Mouse (Mus musculus): ENCODE data around the gene Spry2. TPM values are rescaled to one million over a fixed set of nuclear protein-coding genes. Genes with fewer than 3 reads are reported as not detected.
A peak's percentile ranks its signal among the peaks of the same experiment; 100 is the strongest.

Spry2 gene
- polyA plus RNA-seq, 1 experiment from 2014 or later = 62.9 TPM

DNA sequence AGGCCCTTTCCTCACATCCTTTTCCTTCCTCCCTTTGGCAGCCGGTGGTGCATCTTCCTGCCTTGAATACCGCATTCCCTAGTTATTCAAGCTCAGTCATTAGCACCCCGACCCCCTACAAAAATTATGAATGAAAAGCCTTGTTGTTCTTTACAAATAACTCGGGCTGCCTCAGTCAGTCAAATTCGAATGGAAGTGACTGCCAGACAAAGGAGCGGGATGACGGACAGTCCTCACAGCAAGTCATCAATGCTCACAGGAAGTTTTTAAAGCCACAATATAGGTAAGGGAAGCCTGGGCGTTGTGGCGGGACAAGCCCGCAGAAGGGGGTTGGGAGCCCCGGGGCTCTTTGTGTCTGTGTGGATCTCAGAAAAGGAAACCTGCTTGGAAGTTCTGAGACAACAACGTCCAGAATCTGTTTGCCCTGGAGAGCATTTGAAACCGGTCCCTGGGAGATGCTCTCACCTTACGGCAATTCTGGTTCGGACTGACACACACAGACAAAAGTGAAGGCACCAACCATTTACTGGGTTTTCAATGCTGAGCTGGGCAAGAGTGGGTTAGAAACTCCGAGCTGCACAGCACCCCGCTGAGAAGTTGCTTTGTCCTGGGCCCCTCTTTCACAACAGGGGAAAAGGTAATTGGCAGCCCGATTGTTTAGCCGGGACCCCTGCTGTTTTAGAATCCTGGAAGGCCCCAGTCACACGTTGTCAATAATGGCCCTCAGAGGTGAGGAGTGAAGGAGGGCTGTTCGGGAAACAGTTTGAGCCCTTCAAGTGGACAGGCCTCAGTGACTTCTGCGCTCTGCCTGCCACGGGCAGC is 24.0 kb upstream of the Spry2 start:
- no peak for ATAC-seq (replicated peaks; ENCODE audit: insufficient number of reproducible peaks, low FRiP score, low TSS enrichment)
- Histone ChIP-seq H3K27ac (ENCODE audit: low read depth, low read length) (no peak overlapping the region), H3K4me3 (ENCODE audit: low read depth, low read length) (peak overlapping the region; percentile 15; the same call in 1 of the 2 replicates), H3K36me3 (ENCODE audit: control insufficient read depth, insufficient read depth, low read length) (no peaks in the 10 kb centered on the region), H3K9ac (ENCODE audit: low read depth, low read length) (no peak overlapping the region), H3K4me1 (ENCODE audit: control insufficient read depth, insufficient read depth, low read length) (peaks cover 15% of the 10 kb centered on the region; the same call in 1 of the 2 replicates), H3K4me2 (peak overlapping the region; percentile 48), H3K9me3 (replicated peaks; ENCODE audit: control insufficient read depth, low read length) (no peaks in the 10 kb centered on the region), H3K27me3 (ENCODE audit: control insufficient read depth, insufficient read depth, low read length) (no peaks in the 10 kb centered on the region)
- 8% methylated on average over 23 of the region's 23 CpGs for WGBS (ENCODE audit: insufficient replicate concordance)

DNA sequence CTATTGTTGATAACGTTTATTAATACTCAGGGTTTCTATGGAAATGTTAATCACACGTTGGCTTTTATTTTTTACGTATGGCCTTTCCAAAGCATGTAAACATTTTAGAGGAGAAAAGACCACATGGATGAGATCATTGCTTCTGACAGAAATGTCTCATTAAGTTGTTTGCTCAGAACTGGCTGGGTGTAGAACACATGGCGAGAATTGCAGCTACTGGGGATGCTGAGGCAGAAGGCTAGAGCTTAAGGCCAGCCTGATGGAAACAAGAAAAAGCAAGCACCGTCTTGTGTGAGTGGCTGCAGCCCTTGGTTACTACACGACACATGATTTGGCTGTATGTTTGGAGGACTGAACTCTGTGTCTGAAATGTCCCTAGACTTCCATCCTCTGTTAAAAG is 10.6 kb upstream of the Spry2 start:
- WGBS (ENCODE audit: insufficient replicate concordance) = 84% methylated on average over 6 of the region's 6 CpGs
- Histone ChIP-seq H3K27ac (ENCODE audit: low read depth, low read length) (no peak overlapping the region), H3K4me3 (ENCODE audit: low read depth, low read length) (no peak overlapping the region), H3K9me3 (replicated peaks; ENCODE audit: control insufficient read depth, low read length) (no peaks in the 10 kb centered on the region), H3K4me1 (ENCODE audit: control insufficient read depth, insufficient read depth, low read length) (no peaks in the 10 kb centered on the region), H3K36me3 (ENCODE audit: control insufficient read depth, insufficient read depth, low read length) (no peaks in the 10 kb centered on the region), H3K4me2 (no peak overlapping the region), H3K9ac (ENCODE audit: low read depth, low read length) (no peak overlapping the region), H3K27me3 (ENCODE audit: control insufficient read depth, insufficient read depth, low read length) (no peaks in the 10 kb centered on the region)
- no peak for ATAC-seq (replicated peaks; ENCODE audit: insufficient number of reproducible peaks, low FRiP score, low TSS enrichment)

DNA sequence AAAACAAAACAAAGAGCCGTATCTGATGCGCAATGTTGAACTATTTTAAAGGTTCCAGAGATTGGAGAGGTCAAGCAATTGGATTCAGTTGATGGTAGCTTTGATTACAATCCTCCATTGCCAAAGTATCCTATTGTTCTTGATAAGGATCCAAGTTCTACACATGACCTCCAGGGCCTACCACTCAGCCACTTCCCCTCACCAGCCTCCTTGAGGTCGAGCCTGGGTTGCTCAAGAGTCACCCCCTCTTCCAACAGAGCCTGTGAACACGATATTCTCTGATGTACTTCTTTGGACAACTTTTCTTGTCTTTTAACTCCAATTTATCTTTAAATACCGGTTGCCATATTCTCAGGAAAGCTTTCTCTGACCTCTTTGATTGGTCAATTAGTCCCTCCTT is 9.3 kb upstream of the Spry2 start:
- Histone ChIP-seq H3K27me3 (ENCODE audit: control insufficient read depth, insufficient read depth, low read length) (no peaks in the 10 kb centered on the region), H3K9ac (ENCODE audit: low read depth, low read length) (no peak overlapping the region), H3K36me3 (ENCODE audit: control insufficient read depth, insufficient read depth, low read length) (no peaks in the 10 kb centered on the region), H3K4me3 (ENCODE audit: low read depth, low read length) (no peak overlapping the region), H3K4me1 (ENCODE audit: control insufficient read depth, insufficient read depth, low read length) (no peaks in the 10 kb centered on the region), H3K4me2 (no peak overlapping the region), H3K27ac (ENCODE audit: low read depth, low read length) (no peak overlapping the region), H3K9me3 (replicated peaks; ENCODE audit: control insufficient read depth, low read length) (no peaks in the 10 kb centered on the region)
- WGBS (ENCODE audit: insufficient replicate concordance) = 85% methylated on average over 5 of the region's 5 CpGs
- no peak for ATAC-seq (replicated peaks; ENCODE audit: insufficient number of reproducible peaks, low FRiP score, low TSS enrichment)

DNA sequence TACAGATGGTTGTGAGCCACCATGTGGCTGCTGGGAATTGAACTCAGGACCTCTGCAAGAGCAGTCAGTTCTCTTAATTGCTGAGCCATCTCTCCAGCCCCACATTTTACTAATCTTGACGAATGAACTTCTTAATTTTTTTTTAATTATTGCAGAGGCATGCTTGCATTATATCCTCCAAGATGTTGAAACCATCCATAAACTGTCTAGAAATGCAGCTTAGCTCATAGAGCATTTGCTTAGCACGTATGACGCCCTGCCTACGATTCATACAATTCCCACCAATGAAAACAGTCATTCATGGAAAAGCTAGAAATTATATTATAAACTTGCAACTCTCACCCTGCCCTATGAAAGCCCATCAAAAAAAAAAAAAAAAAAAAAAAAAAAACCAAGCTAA is 8.9 kb upstream of the Spry2 start:
- Histone ChIP-seq H3K36me3 (ENCODE audit: control insufficient read depth, insufficient read depth, low read length) (no peaks in the 10 kb centered on the region), H3K27me3 (ENCODE audit: control insufficient read depth, insufficient read depth, low read length) (no peaks in the 10 kb centered on the region), H3K27ac (ENCODE audit: low read depth, low read length) (no peak overlapping the region), H3K4me2 (no peak overlapping the region), H3K4me1 (ENCODE audit: control insufficient read depth, insufficient read depth, low read length) (no peaks in the 10 kb centered on the region), H3K9me3 (replicated peaks; ENCODE audit: control insufficient read depth, low read length) (no peaks in the 10 kb centered on the region), H3K9ac (ENCODE audit: low read depth, low read length) (no peak overlapping the region), H3K4me3 (ENCODE audit: low read depth, low read length) (no peak overlapping the region)
- 95% methylated on average over 4 of the region's 4 CpGs for WGBS (ENCODE audit: insufficient replicate concordance)
- no peak for ATAC-seq (replicated peaks; ENCODE audit: insufficient number of reproducible peaks, low FRiP score, low TSS enrichment)

DNA sequence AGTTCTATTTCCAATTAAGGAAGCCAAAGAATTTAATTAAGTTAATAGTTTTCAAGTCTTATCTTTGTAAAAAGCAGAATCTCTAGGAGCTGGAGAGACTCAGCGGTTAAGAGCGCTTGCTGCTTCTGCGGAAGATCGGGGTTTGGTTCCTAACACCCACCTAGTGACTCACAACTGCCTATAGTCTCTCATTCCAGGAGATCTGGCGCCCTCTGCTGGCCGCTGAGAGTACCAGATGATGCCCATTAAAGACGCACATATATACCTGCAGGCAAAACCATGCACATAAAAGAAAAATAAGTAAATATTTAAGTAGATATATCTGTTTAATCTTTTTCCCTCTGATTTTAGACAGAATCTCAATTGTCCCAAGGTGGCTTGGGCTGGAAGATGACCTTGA is 6.2 kb upstream of the Spry2 start:
- no peak for ATAC-seq (replicated peaks; ENCODE audit: insufficient number of reproducible peaks, low FRiP score, low TSS enrichment)
- Histone ChIP-seq H3K36me3 (ENCODE audit: control insufficient read depth, insufficient read depth, low read length) (no peaks in the 10 kb centered on the region), H3K4me3 (ENCODE audit: low read depth, low read length) (no peak overlapping the region), H3K9ac (ENCODE audit: low read depth, low read length) (no peak overlapping the region), H3K4me1 (ENCODE audit: control insufficient read depth, insufficient read depth, low read length) (0 out of 2 replicates have a peak, but pooled peaks cover 2% of the 10 kb centered on the region), H3K4me2 (no peak overlapping the region), H3K27me3 (ENCODE audit: control insufficient read depth, insufficient read depth, low read length) (no peaks in the 10 kb centered on the region), H3K9me3 (replicated peaks; ENCODE audit: control insufficient read depth, low read length) (no peaks in the 10 kb centered on the region), H3K27ac (ENCODE audit: low read depth, low read length) (no peak overlapping the region)
- WGBS (ENCODE audit: insufficient replicate concordance) = 78% methylated on average over 7 of the region's 7 CpGs

DNA sequence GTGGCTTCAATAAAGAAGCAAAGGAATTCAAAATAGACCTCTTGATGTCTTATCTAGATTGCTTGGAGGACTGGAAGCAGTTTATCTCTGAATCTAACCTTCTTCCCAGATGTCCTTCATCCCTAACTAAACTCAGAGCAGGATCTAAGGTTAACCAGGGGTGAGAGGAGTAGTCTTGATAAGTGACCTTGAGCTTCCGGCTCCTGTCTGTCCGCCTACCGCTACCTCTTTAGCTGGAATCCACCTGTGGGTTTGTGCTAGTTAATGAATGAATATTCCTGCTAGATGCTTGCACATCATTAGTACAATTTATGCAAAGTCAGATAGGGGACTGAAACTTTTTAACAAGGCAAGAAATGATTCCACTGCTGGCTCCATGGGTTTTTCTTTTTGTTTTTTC is 4.2 kb upstream of the Spry2 start:
- no peak overlapping the region for H3K9ac ChIP-seq (ENCODE audit: low read depth, low read length)
- no peak overlapping the region for H3K4me3 ChIP-seq (ENCODE audit: low read depth, low read length)
- H3K9me3 ChIP-seq (replicated peaks; ENCODE audit: control insufficient read depth, low read length) = no peaks in the 10 kb centered on the region
- H3K4me1 ChIP-seq (ENCODE audit: control insufficient read depth, insufficient read depth, low read length) = 0 out of 2 replicates have a peak, but pooled peaks cover 2% of the 10 kb centered on the region
- no peaks in the 10 kb centered on the region for H3K36me3 ChIP-seq (ENCODE audit: control insufficient read depth, insufficient read depth, low read length)
- no peak overlapping the region for H3K27ac ChIP-seq (ENCODE audit: low read depth, low read length)
- H3K27me3 ChIP-seq (ENCODE audit: control insufficient read depth, insufficient read depth, low read length) = no peaks in the 10 kb centered on the region
- ATAC-seq (replicated peaks; ENCODE audit: insufficient number of reproducible peaks, low FRiP score, low TSS enrichment) = no peak
- 62% methylated on average over 3 of the region's 3 CpGs for WGBS (ENCODE audit: insufficient replicate concordance)
- no peak overlapping the region for H3K4me2 ChIP-seq

DNA sequence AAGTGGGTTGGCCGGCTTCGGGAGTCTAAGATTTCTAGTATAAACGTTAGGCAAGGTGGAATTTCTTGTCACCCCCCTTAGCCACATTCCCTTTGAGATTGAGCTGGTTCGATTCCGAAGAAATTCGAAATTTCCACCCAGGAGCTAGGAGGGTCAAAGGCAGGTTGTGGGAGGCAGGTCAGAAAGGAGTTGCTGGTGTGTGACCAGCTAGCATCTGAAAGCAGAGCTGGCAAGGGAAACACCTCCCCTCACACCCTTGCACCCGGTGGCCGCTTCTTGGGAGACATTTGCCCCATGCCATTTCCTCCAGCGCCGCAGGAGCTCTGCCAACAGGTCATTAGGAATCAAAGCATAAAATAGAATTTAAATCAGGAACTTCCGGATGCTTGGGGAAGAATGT is 2.5 kb upstream of the Spry2 start:
- Histone ChIP-seq H3K9me3 (replicated peaks; ENCODE audit: control insufficient read depth, low read length) (no peaks in the 10 kb centered on the region), H3K4me1 (ENCODE audit: control insufficient read depth, insufficient read depth, low read length) (0 out of 2 replicates have a peak, but pooled peaks cover 2% of the 10 kb centered on the region), H3K4me2 (peak overlapping the region; percentile 94), H3K27ac (ENCODE audit: low read depth, low read length) (peak overlapping the region; percentile 100; the same call in 1 of the 2 replicates), H3K9ac (ENCODE audit: low read depth, low read length) (peak overlapping the region; percentile 88), H3K4me3 (ENCODE audit: low read depth, low read length) (peak overlapping the region; percentile 91), H3K27me3 (ENCODE audit: control insufficient read depth, insufficient read depth, low read length) (no peaks in the 10 kb centered on the region), H3K36me3 (ENCODE audit: control insufficient read depth, insufficient read depth, low read length) (no peaks in the 10 kb centered on the region)
- no peak for ATAC-seq (replicated peaks; ENCODE audit: insufficient number of reproducible peaks, low FRiP score, low TSS enrichment)
- 7% methylated on average over 11 of the region's 11 CpGs for WGBS (ENCODE audit: insufficient replicate concordance)

DNA sequence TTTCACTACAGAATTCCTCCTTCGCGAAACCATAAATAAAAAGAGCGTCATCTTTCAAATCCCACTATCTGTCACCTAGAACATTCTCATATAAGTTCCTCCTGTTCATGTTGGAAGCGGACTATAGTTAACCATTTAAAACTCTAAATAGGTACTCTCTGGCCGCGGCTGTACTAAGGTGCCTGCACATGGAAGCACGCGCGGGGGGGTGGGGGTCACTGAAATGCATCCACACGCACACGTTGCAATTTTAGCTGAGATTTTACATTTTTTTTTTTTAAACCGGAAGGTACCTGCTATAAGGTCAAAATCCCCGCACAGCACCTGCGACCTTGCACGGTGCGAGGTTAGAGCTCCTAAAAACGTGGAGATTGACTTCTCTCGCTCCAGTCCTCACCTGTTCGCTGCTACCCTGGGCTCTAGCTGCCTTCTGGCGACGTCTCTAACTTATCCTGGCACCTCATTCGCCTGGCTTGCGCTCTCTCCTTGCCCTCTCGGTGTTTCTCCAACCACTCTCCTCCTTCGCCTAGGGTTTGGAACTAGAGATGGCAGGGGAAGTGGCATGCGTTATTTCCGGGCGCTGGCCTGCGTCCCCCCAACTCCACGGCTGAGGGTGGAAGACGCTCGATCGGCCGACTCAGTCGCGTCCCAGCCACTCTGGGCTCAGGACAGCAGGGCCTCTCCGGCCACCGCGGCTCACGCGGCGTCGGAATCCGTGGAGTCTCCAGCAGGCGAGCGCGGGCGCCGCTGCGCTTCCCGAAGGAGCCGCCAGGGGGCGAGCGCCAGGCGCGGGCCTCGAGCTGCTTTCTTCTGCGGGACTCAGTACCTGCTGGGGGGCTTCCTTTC is 1.9 kb upstream of the Spry2 start:
- Histone ChIP-seq H3K4me2 (peak overlapping the region; percentile 94), H3K9ac (ENCODE audit: low read depth, low read length) (peak overlapping the region; percentile 88), H3K27ac (ENCODE audit: low read depth, low read length) (peak overlapping the region; percentile 100), H3K4me3 (ENCODE audit: low read depth, low read length) (peak overlapping the region; percentile 91), H3K4me1 (ENCODE audit: control insufficient read depth, insufficient read depth, low read length) (peaks cover 5% of the 10 kb centered on the region; the same call in 1 of the 2 replicates), H3K27me3 (ENCODE audit: control insufficient read depth, insufficient read depth, low read length) (no peaks in the 10 kb centered on the region), H3K9me3 (replicated peaks; ENCODE audit: control insufficient read depth, low read length) (no peaks in the 10 kb centered on the region), H3K36me3 (ENCODE audit: control insufficient read depth, insufficient read depth, low read length) (no peaks in the 10 kb centered on the region)
- peak; percentile 2; the same call in 1 of the 2 replicates for ATAC-seq (replicated peaks; ENCODE audit: insufficient number of reproducible peaks, low FRiP score, low TSS enrichment)
- under 1% methylated on average over 58 of the region's 58 CpGs for WGBS (ENCODE audit: insufficient replicate concordance)

All from heart, embryonic 11.5 days (tissue).